Mouse (Mus musculus) liver, adult 2 months (tissue): Measurements from ENCODE around the gene Frmd5. TPM values are rescaled to one million over a fixed set of nuclear protein-coding genes. Genes with fewer than 3 reads are reported as not detected.

Source experiments
- DNase-seq: peaks from one replicate; pipeline ENCODE4 v3.0.0-alpha.2; 2011; ENCODE audit warnings: low read depth, low spot score; ENCODE audit errors: extremely low read depth
- H3K27ac ChIP-seq: fragments of 200-500 bp; replicated peaks from 2 replicates; pipeline ENCODE4 v1.5.1; 2012; ENCODE audit warnings: low read depth, mild to moderate bottlenecking, control low read depth, inconsistent platforms, low read length; ENCODE audit not compliant: insufficient read depth
- H3K27me3 ChIP-seq: fragments of 200-500 bp; 2 replicates; pipeline ENCODE4 v1.6.1; 2012; ENCODE audit warnings: mild to moderate bottlenecking, moderate library complexity, low read length, inconsistent platforms; ENCODE audit not compliant: control insufficient read depth, insufficient read depth
- H3K36me3 ChIP-seq: fragments of 200-500 bp; 2 replicates; pipeline ENCODE4 v1.6.1; 2012; ENCODE audit warnings: low read length, inconsistent platforms; ENCODE audit not compliant: control insufficient read depth, insufficient read depth
- H3K4me1 ChIP-seq: fragments of 200-500 bp; 2 replicates; pipeline ENCODE4 v1.6.1; 2011; ENCODE audit warnings: low read length; ENCODE audit not compliant: control insufficient read depth, insufficient read depth
- H3K4me3 ChIP-seq: fragments of 200-500 bp; 2 replicates; pipeline ENCODE4 v1.5.1; 2011; ENCODE audit warnings: low read depth, mild to moderate bottlenecking, control low read depth, low read length, moderate library complexity; ENCODE audit not compliant: insufficient read depth
- H3K79me2 ChIP-seq: fragments of 200-500 bp; 2 replicates; pipeline ENCODE4 v1.6.1; 2012; ENCODE audit warnings: inconsistent platforms, mild to moderate bottlenecking, low read length, moderate library complexity; ENCODE audit not compliant: control insufficient read depth, insufficient read depth
- H3K9ac ChIP-seq: fragments of 200-500 bp; 2 replicates; pipeline ENCODE4 v1.6.1; 2012; ENCODE audit warnings: low read depth, mild to moderate bottlenecking, control low read depth, inconsistent platforms, low read length
- CTCF ChIP-seq: fragments of 200-500 bp; IDR thresholded peaks from 2 replicates; pipeline ENCODE4 v1.5.1; 2011; ENCODE audit warnings: low read depth, low read length, control low read depth
- POLR2A ChIP-seq: fragments of 200-500 bp; IDR thresholded peaks from 2 replicates; pipeline ENCODE4 v1.6.1; 2011; ENCODE audit warnings: low read length, control low read depth; ENCODE audit not compliant: insufficient read depth; ENCODE audit errors: extremely low read depth
- WGBS: fragments of 180-500 bp; shearing (Covaris S2); methylation state at CpG from one replicate; pipeline ENCODE4 v1.1.7; 2018; 5-methylcytosine and 5-hydroxymethylcytosine counted together
- polyA plus RNA-seq: library from polyadenylated mRNA; depleted of rRNA; stranded (reverse); fragments of >200 nt; gene quantifications from 2 replicates; pipeline ENCODE4 v1.2.3, GENCODE M21; 2012
- total RNA-seq: library from RNA; depleted of rRNA; stranded (reverse); fragments of >200 nt; gene quantifications from 2 replicates; pipeline ENCODE4 v1.2.3, GENCODE M21; 2014

Gene Frmd5
- total and polyA plus RNA-seq, 2 experiments: not detected

DNA sequence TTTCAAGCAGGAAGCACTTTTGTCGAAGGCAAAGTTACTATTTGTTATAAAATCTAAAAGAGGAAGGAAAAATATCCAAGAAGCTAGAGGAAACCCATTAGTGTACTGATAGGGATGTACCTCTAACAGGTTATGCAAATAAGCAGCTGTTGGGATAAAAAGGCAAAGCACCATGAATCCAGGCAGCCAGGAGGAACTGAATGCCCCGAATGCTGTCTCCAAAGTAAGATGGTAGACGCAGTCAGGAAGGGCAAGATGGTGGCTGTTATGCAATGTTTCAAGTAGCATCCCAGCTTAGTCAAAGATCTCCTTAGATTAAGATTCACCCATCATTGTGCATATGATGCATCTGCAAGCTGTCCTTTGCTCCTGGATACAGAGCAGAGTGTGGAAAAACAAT, 2.2 kb upstream of the Frmd5 start:
- no peak for DNase-seq
- WGBS: 70% methylated on average over 3 of the region's 3 CpGs
- Histone ChIP-seq H3K9ac (no peak overlapping the region), H3K79me2 (no peaks in the 10 kb centered on the region), H3K36me3 (no peaks in the 10 kb centered on the region), H3K27me3 (peaks cover 15% of the 10 kb centered on the region), H3K4me3 (no peak overlapping the region), H3K27ac (no peak overlapping the region), H3K4me1 (no peaks in the 10 kb centered on the region)
- no peak for TF ChIP-seq CTCF
- TF ChIP-seq POLR2A: no peak

DNA sequence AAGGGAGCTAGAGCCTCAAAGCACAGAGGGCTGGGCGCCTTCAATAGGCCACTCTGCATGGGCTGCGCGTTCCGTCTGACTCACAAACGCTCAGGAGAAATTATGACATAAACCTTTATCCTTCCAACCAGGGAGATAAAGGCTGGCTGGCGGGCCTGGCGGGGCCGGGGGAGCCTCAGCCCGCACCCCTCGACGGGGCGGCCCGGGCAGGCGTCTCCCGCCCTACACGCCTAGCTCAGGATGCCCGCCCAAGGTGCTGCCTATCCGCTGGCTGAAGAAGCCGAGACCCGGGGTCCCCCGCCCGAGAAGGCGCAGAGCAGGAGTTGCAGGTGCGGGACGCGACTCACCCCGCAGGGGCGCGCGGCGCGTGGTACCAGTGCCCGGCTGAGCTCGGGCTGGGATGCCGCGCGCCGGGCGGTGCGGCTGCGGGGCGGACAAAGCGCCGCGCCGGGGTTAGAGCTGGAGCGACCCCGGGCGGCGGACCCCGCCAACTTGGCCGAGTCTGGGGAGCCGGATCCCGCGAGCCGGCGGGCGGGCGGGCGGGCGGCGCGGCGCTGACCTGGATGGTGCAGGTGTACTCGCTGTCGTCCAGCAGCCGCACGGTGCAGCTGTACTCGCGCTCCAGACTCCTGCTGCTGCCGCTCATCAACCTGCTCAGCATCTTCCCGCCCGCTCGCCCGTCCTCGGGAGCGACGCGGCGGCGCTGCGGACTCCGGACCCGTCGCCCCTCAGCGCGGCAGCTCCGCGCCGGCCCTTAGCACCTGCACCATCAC, 530 bp downstream of the Frmd5 start:
- H3K9ac ChIP-seq: no peak overlapping the region
- TF ChIP-seq POLR2A (no peak), CTCF (no peak)
- 2% methylated on average over 90 of the region's 90 CpGs for WGBS
- no peaks in the 10 kb centered on the region for H3K79me2 ChIP-seq
- no peaks in the 10 kb centered on the region for H3K4me1 ChIP-seq
- H3K27me3 ChIP-seq: peaks cover 15% of the 10 kb centered on the region
- no peaks in the 10 kb centered on the region for H3K36me3 ChIP-seq
- H3K27ac ChIP-seq: no peak overlapping the region
- H3K4me3 ChIP-seq: peak overlapping the region; percentile 66
- peak; percentile 0 for DNase-seq

DNA sequence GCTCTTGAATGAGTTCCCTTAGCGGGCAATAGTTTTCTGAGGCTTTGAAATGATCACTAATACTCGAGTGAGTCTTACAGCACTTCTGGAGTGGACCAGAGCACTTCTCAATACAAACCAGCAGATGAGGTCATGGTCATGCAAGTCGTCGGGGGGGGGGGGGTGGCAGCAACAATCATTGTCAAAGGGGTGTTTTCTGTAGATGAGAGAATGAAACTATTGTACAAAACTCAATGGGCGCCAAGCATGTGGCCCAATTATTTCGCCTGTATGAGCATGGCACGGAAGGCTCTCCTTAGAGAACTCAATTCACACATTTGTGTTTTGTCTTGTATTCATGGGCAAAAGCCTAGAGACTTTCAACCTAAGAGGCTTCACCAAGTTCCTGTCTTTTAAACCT, 7.8 kb downstream of the Frmd5 start:
- Histone ChIP-seq H3K4me3 (no peak overlapping the region), H3K79me2 (no peaks in the 10 kb centered on the region), H3K36me3 (no peaks in the 10 kb centered on the region), H3K27me3 (no peaks in the 10 kb centered on the region), H3K4me1 (no peaks in the 10 kb centered on the region), H3K9ac (no peak overlapping the region), H3K27ac (no peak overlapping the region)
- no peak for DNase-seq
- TF ChIP-seq POLR2A (no peak), CTCF (no peak)
- WGBS: 89% methylated on average over 7 of the region's 7 CpGs

DNA sequence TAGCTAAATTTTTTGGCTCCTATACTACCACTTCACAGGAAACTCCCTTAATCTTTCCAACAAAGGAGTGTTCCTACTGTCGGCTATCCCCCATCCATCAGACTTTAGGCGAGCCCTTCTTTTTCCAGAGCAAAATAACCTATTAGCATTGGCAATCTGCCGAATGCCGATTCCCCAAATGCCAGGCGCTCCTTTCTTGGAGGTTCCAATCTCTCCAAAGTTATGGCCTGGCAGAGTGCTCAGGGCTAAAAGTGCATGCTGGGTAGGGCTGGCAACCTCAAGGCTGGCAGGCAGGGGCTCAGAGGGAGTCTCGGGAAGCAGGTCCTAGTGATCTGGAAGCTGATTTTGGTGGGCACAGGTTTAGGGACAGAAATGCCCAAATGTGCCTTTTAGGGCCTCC, 10.9 kb downstream of the Frmd5 start:
- H3K9ac ChIP-seq: no peak overlapping the region
- no peaks in the 10 kb centered on the region for H3K79me2 ChIP-seq
- no peak overlapping the region for H3K27ac ChIP-seq
- no peak for DNase-seq
- TF ChIP-seq CTCF (no peak), POLR2A (no peak)
- no peaks in the 10 kb centered on the region for H3K36me3 ChIP-seq
- no peaks in the 10 kb centered on the region for H3K27me3 ChIP-seq
- no peaks in the 10 kb centered on the region for H3K4me1 ChIP-seq
- 92% methylated on average over 6 of the region's 6 CpGs for WGBS
- H3K4me3 ChIP-seq: no peak overlapping the region

DNA sequence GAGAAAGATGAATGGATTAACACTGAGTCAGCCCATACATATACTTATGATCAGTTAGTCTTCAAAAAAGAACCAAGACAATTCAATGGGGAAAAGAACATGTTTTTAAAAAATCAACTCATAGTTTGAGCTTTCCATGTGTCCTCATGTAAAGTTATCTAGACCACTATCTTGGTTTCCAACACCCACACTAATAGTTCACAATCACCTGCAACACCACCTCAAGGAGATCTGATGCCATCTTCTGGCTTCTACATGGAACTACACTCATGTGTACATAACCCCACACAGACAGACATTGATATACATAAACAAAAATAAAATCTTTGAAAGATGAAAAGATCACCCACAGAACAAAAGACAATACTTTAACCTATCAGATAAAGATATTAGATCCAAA, 17.1 kb downstream of the Frmd5 start:
- Histone ChIP-seq H3K79me2 (no peaks in the 10 kb centered on the region), H3K9ac (no peak overlapping the region), H3K27ac (no peak overlapping the region), H3K4me3 (no peak overlapping the region), H3K4me1 (no peaks in the 10 kb centered on the region), H3K27me3 (no peaks in the 10 kb centered on the region), H3K36me3 (no peaks in the 10 kb centered on the region)
- TF ChIP-seq POLR2A (no peak), CTCF (no peak)
- no peak for DNase-seq

DNA sequence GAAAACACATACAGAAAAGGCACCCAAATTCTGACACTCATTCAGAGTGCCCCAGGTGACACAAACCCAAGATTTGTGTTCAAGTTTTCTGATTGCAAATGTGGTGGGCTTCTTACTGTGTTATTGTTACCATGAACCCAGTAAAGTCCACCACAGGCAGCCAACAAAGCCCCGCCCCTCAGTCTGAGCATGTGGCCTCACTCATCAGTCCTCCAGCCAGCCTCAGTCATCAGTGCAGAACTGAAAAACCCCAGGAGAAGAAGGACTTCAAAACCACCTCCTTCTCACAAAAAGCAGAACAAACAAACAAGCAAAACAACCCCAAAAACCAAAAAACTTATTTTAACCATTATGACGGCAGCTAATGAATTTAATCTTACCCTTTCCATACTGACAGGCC, 18.5 kb downstream of the Frmd5 start:
- DNase-seq: no peak
- no peaks in the 10 kb centered on the region for H3K27me3 ChIP-seq
- no peak overlapping the region for H3K9ac ChIP-seq
- no peaks in the 10 kb centered on the region for H3K4me1 ChIP-seq
- no peaks in the 10 kb centered on the region for H3K79me2 ChIP-seq
- no peaks in the 10 kb centered on the region for H3K36me3 ChIP-seq
- no peak overlapping the region for H3K27ac ChIP-seq
- no peak overlapping the region for H3K4me3 ChIP-seq
- WGBS: 89% methylated on average over 2 of the region's 2 CpGs
- TF ChIP-seq CTCF (no peak), POLR2A (no peak)
